Mouse (Mus musculus) stomach, postnatal 0 days (tissue): Measurements from ENCODE around the gene Srd5a2. TPM values are rescaled to one million over a fixed set of nuclear protein-coding genes. Genes with fewer than 3 reads are reported as not detected.

Experiments used
- ATAC-seq: fragments of 200-750 bp; cut with Nextera tagmentation; 2 replicates; pipeline ENCODE4 v1.8.0; 2017; ENCODE audit not compliant: low FRiP score, low TSS enrichment
- DNase-seq: peaks from one replicate; pipeline ENCODE4 v3.0.0-alpha.2; 2016; ENCODE audit warnings: low spot score
- H3K27ac ChIP-seq: fragments of 300-500 bp; sonication (generic); replicated peaks from 2 replicates; pipeline ENCODE4 v1.5.1; 2014; ENCODE audit warnings: mild to moderate bottlenecking, control low read depth
- H3K27me3 ChIP-seq: fragments of 300-500 bp; sonication (generic); 2 replicates; pipeline ENCODE4 v1.6.1; 2014; ENCODE audit warnings: low read length; ENCODE audit not compliant: control insufficient read depth, insufficient read depth
- H3K36me3 ChIP-seq: fragments of 300-500 bp; sonication (generic); 2 replicates; pipeline ENCODE4 v1.6.1; 2014; ENCODE audit warnings: low read length, mixed read lengths; ENCODE audit not compliant: control insufficient read depth, insufficient read depth
- H3K4me1 ChIP-seq: fragments of 300-500 bp; sonication (generic); replicated peaks from 2 replicates; pipeline ENCODE4 v1.6.1; 2014; ENCODE audit warnings: antibody characterized with exemption; ENCODE audit not compliant: control insufficient read depth, insufficient read depth
- H3K4me2 ChIP-seq: fragments of 300-500 bp; sonication (generic); replicated peaks from 2 replicates; pipeline ENCODE4 v1.6.1; 2014; ENCODE audit warnings: low read depth, mild to moderate bottlenecking, control low read depth, moderate library complexity
- H3K4me3 ChIP-seq: fragments of 300-500 bp; sonication (generic); 2 replicates; pipeline ENCODE4 v1.5.1; 2014; ENCODE audit warnings: low read depth, low read length, control low read depth
- H3K9ac ChIP-seq: fragments of 300-500 bp; sonication (generic); 2 replicates; pipeline ENCODE4 v1.6.1; 2014; ENCODE audit warnings: mild to moderate bottlenecking, low read length, control low read depth, mixed read lengths
- H3K9me3 ChIP-seq: fragments of 300-500 bp; sonication (generic); 2 replicates; pipeline ENCODE4 v1.6.1; 2016; ENCODE audit warnings: low read length; ENCODE audit not compliant: control insufficient read depth
- CTCF ChIP-seq: IDR thresholded peaks from 2 replicates; pipeline ENCODE4 v1.5.1; 2016; ENCODE audit warnings: antibody characterized with exemption, low read depth, mild to moderate bottlenecking, moderate library complexity
- EP300 ChIP-seq: optimal IDR thresholded peaks from 2 replicates; pipeline ENCODE3; 2016; ENCODE audit warnings: antibody characterized with exemption
- WGBS: fragments of 180-500 bp; shearing (Covaris S2); extraction: QIAGEN DNeasy Blood & Tissue Kit; methylation state at CpG from one replicate; pipeline ENCODE4 v1.1.7; 2014; 5-methylcytosine and 5-hydroxymethylcytosine counted together
- polyA plus RNA-seq: library from polyadenylated mRNA; unstranded; fragments of >200 nt; fragmentation: Nextera tagmentation; extraction: Ambion mirVana; gene quantifications from 2 replicates; pipeline ENCODE4 v1.2.1, GENCODE M21; 2015

Srd5a2 gene
- polyA plus RNA-seq, 1 experiment from 2014 or later: not detected

- Histone ChIP-seq H3K9me3 (no peaks in the 10 kb centered on the region), H3K9ac (no peak overlapping the region), H3K36me3 (no peaks in the 10 kb centered on the region), H3K4me2 (no peak overlapping the region), H3K27ac (no peak overlapping the region), H3K4me1 (no peaks in the 10 kb centered on the region), H3K4me3 (no peak overlapping the region), H3K27me3 (no peaks in the 10 kb centered on the region)
- 87% methylated on average over 13 of the region's 13 CpGs for WGBS
- ATAC-seq (no peak), DNase-seq (no peak)
- TF ChIP-seq EP300 (no peak), CTCF (no peak)
Measured at GRCm38 (mm10) chr17:73995907-73996645, 51.6 kb downstream of the Srd5a2 start.

- Histone ChIP-seq H3K9ac (no peak overlapping the region), H3K4me1 (no peaks in the 10 kb centered on the region), H3K9me3 (no peaks in the 10 kb centered on the region), H3K27me3 (no peaks in the 10 kb centered on the region), H3K27ac (no peak overlapping the region), H3K4me2 (no peak overlapping the region), H3K4me3 (no peak overlapping the region), H3K36me3 (no peaks in the 10 kb centered on the region)
- 90% methylated on average over 4 of the region's 4 CpGs for WGBS
- ATAC-seq (no peak), DNase-seq (no peak)
- TF ChIP-seq EP300 (no peak), CTCF (no peak)
Measured at GRCm38 (mm10) chr17:73991264-73991663, 56.5 kb downstream of the Srd5a2 start.

GRCm38 (mm10) chr17:73986571-73986970 lies 61.1 kb downstream of the Srd5a2 start:
- no peak overlapping the region for H3K4me2 ChIP-seq
- no peaks in the 10 kb centered on the region for H3K4me1 ChIP-seq
- no peak overlapping the region for H3K9ac ChIP-seq
- TF ChIP-seq EP300 (no peak), CTCF (no peak)
- 85% methylated on average over 2 of the region's 2 CpGs for WGBS
- ATAC-seq (no peak), DNase-seq (no peak)
- H3K9me3 ChIP-seq: no peaks in the 10 kb centered on the region
- no peaks in the 10 kb centered on the region for H3K27me3 ChIP-seq
- no peaks in the 10 kb centered on the region for H3K36me3 ChIP-seq
- H3K27ac ChIP-seq: no peak overlapping the region
- no peak overlapping the region for H3K4me3 ChIP-seq

- Histone ChIP-seq H3K9ac (no peak overlapping the region), H3K27me3 (no peaks in the 10 kb centered on the region), H3K4me2 (no peak overlapping the region), H3K4me1 (no peaks in the 10 kb centered on the region), H3K9me3 (no peaks in the 10 kb centered on the region), H3K4me3 (no peak overlapping the region), H3K36me3 (no peaks in the 10 kb centered on the region), H3K27ac (no peak overlapping the region)
- ATAC-seq (no peak), DNase-seq (no peak)
- WGBS: 75% methylated on average over 4 of the region's 4 CpGs
- TF ChIP-seq EP300 (no peak), CTCF (no peak)
Measured at GRCm38 (mm10) chr17:73985936-73986335, 61.8 kb downstream of the Srd5a2 start.

- no peak for ATAC-seq
- Histone ChIP-seq H3K4me1 (no peaks in the 10 kb centered on the region), H3K9ac (no peak overlapping the region), H3K27ac (no peak overlapping the region), H3K4me3 (no peak overlapping the region), H3K9me3 (no peaks in the 10 kb centered on the region), H3K27me3 (no peaks in the 10 kb centered on the region), H3K36me3 (no peaks in the 10 kb centered on the region), H3K4me2 (no peak overlapping the region)
- 16% methylated on average over 4 of the region's 4 CpGs for WGBS
- TF ChIP-seq CTCF (no peak), EP300 (no peak)
- DNase-seq: no peak
Measured at GRCm38 (mm10) chr17:73984508-73984907, 63.2 kb downstream of the Srd5a2 start.

- H3K4me2 ChIP-seq: no peak overlapping the region
- no peak for ATAC-seq
- H3K36me3 ChIP-seq: no peaks in the 10 kb centered on the region
- no peak for DNase-seq
- H3K9ac ChIP-seq: no peak overlapping the region
- no peak overlapping the region for H3K27ac ChIP-seq
- no peaks in the 10 kb centered on the region for H3K9me3 ChIP-seq
- H3K4me1 ChIP-seq: no peaks in the 10 kb centered on the region
- H3K4me3 ChIP-seq: no peak overlapping the region
- no peak for TF ChIP-seq EP300
- TF ChIP-seq CTCF: no peak
- WGBS: 79% methylated on average over 1 of the region's 1 CpGs
- H3K27me3 ChIP-seq: no peaks in the 10 kb centered on the region
Measured at GRCm38 (mm10) chr17:73982871-73983270, 64.8 kb downstream of the Srd5a2 start.
